Mouse (Mus musculus) Patski (cell line): ENCODE results near the gene Hnrnpl. TPM values are rescaled to one million over a fixed set of nuclear protein-coding genes. Genes with fewer than 3 reads are reported as not detected.

Source experiments
- ATAC-seq: fragments of 100-300 bp; one replicate; pipeline ENCODE4 v1.8.0; 2021
- CTCF ChIA-PET: fragments of 350-600 bp; sonication (Branson Sonifier 250); formaldehyde crosslinking; loops from one replicate; lab custom pipeline; 2022; ENCODE audit warnings: inconsistent platforms; lab: Charles Lee
- POLR2A ChIA-PET: fragments of 350-600 bp; sonication (Branson Sonifier 250); formaldehyde crosslinking; loops from one replicate; lab custom pipeline; 2022; ENCODE audit warnings: antibody characterized with exemption, inconsistent platforms; lab: Charles Lee
- DNase-seq: peaks from one replicate; pipeline ENCODE4 v3.0.0-alpha.2; 2011; ENCODE audit warnings: low read depth, low spot score
- H3K27me3 ChIP-seq: fragments of 371-371 bp; one replicate; pipeline ENCODE4 v1.5.1; 2021
- CTCF ChIP-seq: fragments of 100-300 bp; IDR thresholded peaks from one replicate; pipeline ENCODE4 v1.5.1; 2021
- in situ Hi-C: fragments of 300-500 bp; cut with MboI; formaldehyde crosslinking; loops from 3 replicates; pipeline ENCODE4 v1.11.1; 2018; ENCODE audit warnings: low pct_unique_long_range_greater_than_20kb, mixed read lengths
- polyA plus RNA-seq: library from polyadenylated mRNA; unstranded; gene quantifications from one replicate; pipeline ENCODE4 v1.2.3, GENCODE M21; 2021

Hnrnpl gene
- polyA plus RNA-seq, 1 experiment from 2014 or later, result 309 TPM

GRCm38 (mm10) chr7:28801451-28801850 lies 6.9 kb upstream of the Hnrnpl start:
- TF ChIP-seq CTCF, result no peak
- POLR2A ChIA-PET, result interaction anchor here (0.6 to 1.2 kb wide), 3 partner anchors 11 to 28 kb away, joined by 3 to 4 read pairs (median 3); no protein-coding TSS in a partner anchor
- in situ Hi-C loops, result no loop called here
- ATAC-seq, result no peak
- CTCF ChIA-PET, result no interaction called here
- DNase-seq, result no peak
- H3K27me3 ChIP-seq, result no peaks in the 10 kb centered on the region

- in situ Hi-C loops, result no loop called here
- ATAC-seq (peak; percentile 79), DNase-seq (no peak)
- ChIA-PET POLR2A (interaction anchor here (0.6 to 1.2 kb wide), 2 partner anchors 18 to 28 kb away, joined by 3 read pairs; no protein-coding TSS in a partner anchor), CTCF (interaction anchor here (1.0 to 1.4 kb wide), 2 partner anchors 10 to 65 kb away, joined by 3 read pairs; no protein-coding TSS in a partner anchor)
- TF ChIP-seq CTCF, result no peak
- H3K27me3 ChIP-seq, result no peaks in the 10 kb centered on the region
Observed at GRCm38 (mm10) chr7:28801901-28802670, 6.3 kb upstream of the Hnrnpl start.

- TF ChIP-seq CTCF, result no peak
- POLR2A ChIA-PET, result interaction anchor here (0.7 kb wide), 1 partner anchor 14 kb away, joined by 3 read pairs; no protein-coding TSS in a partner anchor
- DNase-seq (no peak), ATAC-seq (no peak)
- in situ Hi-C loops, result no loop called here
- CTCF ChIA-PET, result interaction anchor here (1.0 to 1.4 kb wide), 3 partner anchors 9 to 64 kb away, joined by 3 read pairs; no protein-coding TSS in a partner anchor
- H3K27me3 ChIP-seq, result no peaks in the 10 kb centered on the region
Observed at GRCm38 (mm10) chr7:28802846-28803588, 5.3 kb upstream of the Hnrnpl start.

- DNase-seq, result no peak
- TF ChIP-seq CTCF, result no peak
- POLR2A ChIA-PET, result interaction anchor here (0.6 to 0.7 kb wide), 3 partner anchors 15 to 97 kb away, joined by 3 read pairs; no protein-coding TSS in a partner anchor
- no peak for ATAC-seq
- in situ Hi-C loops, result no loop called here
- CTCF ChIA-PET, result interaction anchor here (1.3 kb wide), 1 partner anchor 17 kb away, joined by 3 read pairs; no protein-coding TSS in a partner anchor
- H3K27me3 ChIP-seq, result no peaks in the 10 kb centered on the region
Observed at GRCm38 (mm10) chr7:28803756-28804155, 4.6 kb upstream of the Hnrnpl start.

- POLR2A ChIA-PET, result interaction anchor here (0.6 kb wide), 1 partner anchor 147 kb away, joined by 4 read pairs; no protein-coding TSS in a partner anchor
Observed at GRCm38 (mm10) chr7:28806869-28807268, 1.5 kb upstream of the Hnrnpl start.

GRCm38 (mm10) chr7:28807641-28808220 lies 610 bp upstream of the Hnrnpl start:
- CTCF ChIA-PET, result interaction anchor here (1.0 to 2.0 kb wide), 2 partner anchors 11 to 59 kb away, joined by 4 to 6 read pairs; no protein-coding TSS in a partner anchor
- TF ChIP-seq CTCF, result no peak
- ATAC-seq, result no peak
- H3K27me3 ChIP-seq, result no peaks in the 10 kb centered on the region
- DNase-seq, result no peak
- in situ Hi-C loops, result no loop called here
- POLR2A ChIA-PET, result interaction anchor here (1.6 kb wide), 1 partner anchor 10 kb away, joined by 5 read pairs; no protein-coding TSS in a partner anchor

More at GRCm38 (mm10) chr7:28806869-28807268, 1.5 kb upstream of the Hnrnpl start:
- in situ Hi-C loops, result no loop called here
- DNase-seq (no peak), ATAC-seq (no peak)
- CTCF ChIA-PET, result no interaction called here
- no peaks in the 10 kb centered on the region for H3K27me3 ChIP-seq
- no peak for TF ChIP-seq CTCF

GRCm38 (mm10) chr7:28808957-28809393 lies 634 bp downstream of the Hnrnpl start:
- CTCF ChIA-PET, result interaction anchor here (1.5 to 2.0 kb wide), 3 partner anchors 12 to 58 kb away, joined by 4 to 6 read pairs (median 4); partner anchors contain the start of gene Ech1
- in situ Hi-C loops, result no loop called here
- ATAC-seq, result peak; percentile 9
- no peak for DNase-seq
- TF ChIP-seq CTCF, result no peak
- POLR2A ChIA-PET, result interaction anchor here (1.4 to 1.9 kb wide), 3 partner anchors 9 to 17 kb away, joined by 3 to 9 read pairs (median 5); no protein-coding TSS in a partner anchor
- H3K27me3 ChIP-seq, result no peaks in the 10 kb centered on the region

GRCm38 (mm10) chr7:28809401-28810089 lies 1.2 kb downstream of the Hnrnpl start:
- TF ChIP-seq CTCF, result no peak
- H3K27me3 ChIP-seq, result no peaks in the 10 kb centered on the region
- ChIA-PET POLR2A (interaction anchor here (0.7 to 4.0 kb wide), 5 partner anchors 11 to 427 kb away, joined by 3 to 22 read pairs (median 7); no protein-coding TSS in a partner anchor), CTCF (interaction anchor here (1.5 to 2.0 kb wide), 3 partner anchors 12 to 58 kb away, joined by 4 to 6 read pairs (median 4); partner anchors contain the start of gene Ech1)
- DNase-seq, result no peak
- peak; percentile 5 for ATAC-seq
- in situ Hi-C loops, result no loop called here
